In the genomic region with DNA sequence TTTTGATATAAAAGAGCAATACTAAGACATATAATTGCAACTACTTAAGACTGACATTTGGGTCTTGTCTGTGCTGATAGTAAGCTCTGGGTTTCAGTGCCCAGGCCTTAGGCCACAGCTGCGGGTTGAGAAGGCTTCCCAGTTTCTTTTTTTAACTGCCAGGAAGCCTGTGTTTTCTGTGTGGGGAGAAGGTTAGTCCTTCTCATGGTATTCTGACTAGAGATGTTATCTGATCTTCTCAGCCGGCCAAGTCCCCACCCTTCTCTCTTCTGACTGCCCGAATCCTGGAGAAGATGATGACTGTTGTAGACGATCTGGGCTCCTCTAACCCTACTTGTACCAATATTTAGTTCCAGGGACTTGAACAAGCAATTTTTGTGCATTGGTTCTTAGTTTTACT, we compare ENCODE assay signal across 26 mouse cellular contexts.
A peak's percentile ranks its signal among the peaks of the same experiment; 100 is the strongest.
DNase-seq lines count a peak whose midpoint lies in the region; ATAC-seq and TF ChIP-seq lines count a peak whose summit lies in the region.
"Had no signal": no experiment of that assay in that cellular context is flagged by ENCODE, and none has a peak within 500 bp of the region (broad histone marks: within the 10 kb centered on the region; RNA-seq: fewer than 3 reads in every experiment).

No protein-coding gene starts in this region.

- no peaks in the 10 kb centered on the region for H3K27me3 ChIP-seq in heart, adult 2 months (ENCODE audit: control insufficient read depth, insufficient read depth, low read length)
- H3K27me3 ChIP-seq: forebrain, embryonic 12.5 days; heart, embryonic 12.5 days; limb, embryonic 13.5 days; neural tube, embryonic 15.5 days; stomach, embryonic 15.5 days had no signal

- TF ChIP-seq CTCF in heart, adult 2 months (IDR thresholded peaks at IDR 0.05): no peak

- DNase-seq in heart, adult 2 months: no peak
- no peak for DNase-seq in heart, postnatal 25 days (ENCODE audit: low spot score)
- DNase-seq in 3134 (ENCODE audit: extremely low read depth, insufficient read length, low spot score): peak; percentile 29
- peak; percentile 46 for DNase-seq in NIH3T3 (ENCODE audit: low read depth)
- DNase-seq in left cerebral cortex, adult 8-10 months (ENCODE audit: low spot score in 2 of 2): no peak
- DNase-seq in urinary bladder, adult 2 months (ENCODE audit: low spot score): no peak
- DNase-seq: cerebellum, adult 18-20 months; cerebellum, postnatal 10 days; forebrain, postnatal 0 days; gastrocnemius, postnatal 10 days; kidney, adult 11 months; kidney, postnatal 14 days; midbrain, embryonic 14.5 days; retina, postnatal 1 day; right cerebral cortex, postnatal 14 days; thymus, postnatal 25 days had no signal

- no peak overlapping the region for H3K9ac ChIP-seq in heart, adult 2 months (ENCODE audit: low read depth, low read length)
- H3K9ac ChIP-seq: forebrain, embryonic 12.5 days; forebrain, postnatal 0 days; heart, embryonic 12.5 days; hindbrain, embryonic 14.5 days; limb, embryonic 13.5 days; neural tube, embryonic 15.5 days; stomach, embryonic 15.5 days had no signal

- ATAC-seq in megakaryocyte progenitor cell, adult 5-6 weeks (replicated peaks; ENCODE audit: poor library complexity): peak; percentile 34; the same call in 1 of the 2 replicates
- ATAC-seq: forebrain, postnatal 0 days; inflammation-experienced regulatory T-cells, adult 6 months; Patski had no signal

- intact Hi-C loops in heart, adult 2 months (cut with DNase I): no loop called here
- intact Hi-C loops in heart, postnatal 25 days (cut with DNase I): no loop called here

- 24% methylated on average over 4 of the region's 4 CpGs for WGBS in heart, adult 2 months

- TF ChIP-seq EP300 in heart, adult 2 months (IDR thresholded peaks at IDR 0.05; ENCODE audit: insufficient read depth, low read depth, low read length): no peak

- no peaks in the 10 kb centered on the region for H3K79me2 ChIP-seq in heart, adult 2 months (replicated peaks; ENCODE audit: control insufficient read depth, insufficient read depth, low read length)

- TF ChIP-seq POLR2A in heart, adult 2 months (IDR thresholded peaks at IDR 0.05; ENCODE audit: insufficient read depth, low read depth, low read length): no peak

- H3K27ac ChIP-seq in heart, adult 2 months: peak overlapping the region; percentile 13
- H3K27ac ChIP-seq: forebrain, embryonic 12.5 days; hindbrain, embryonic 14.5 days; limb, embryonic 13.5 days; macrophage; neural tube, embryonic 15.5 days; stomach, embryonic 15.5 days had no signal

- H3K4me3 ChIP-seq in heart, adult 2 months: no peak overlapping the region
- H3K4me3 ChIP-seq: forebrain, embryonic 12.5 days; heart, embryonic 12.5 days; limb, embryonic 13.5 days; neural tube, embryonic 15.5 days; stomach, embryonic 15.5 days had no signal

- no peaks in the 10 kb centered on the region for H3K36me3 ChIP-seq in heart, adult 2 months (ENCODE audit: control insufficient read depth, insufficient read depth, low read length)
- H3K36me3 ChIP-seq: forebrain, embryonic 12.5 days; heart, embryonic 12.5 days; limb, embryonic 13.5 days; neural tube, embryonic 15.5 days; stomach, embryonic 15.5 days had no signal

- H3K4me1 ChIP-seq in heart, adult 2 months (ENCODE audit: control insufficient read depth, insufficient read depth, low read length): no peaks in the 10 kb centered on the region
- H3K4me1 ChIP-seq: forebrain, embryonic 12.5 days; limb, embryonic 13.5 days; neural tube, embryonic 15.5 days had no signal

Comparison
In these comparisons a context has a peak if more than half of its experiments do, and no peak if none do; other contexts are left out.
1. DNase-seq: peak in 3134 (single experiment) and NIH3T3 (single experiment); none in heart, adult 2 months (0 of 2), heart, postnatal 25 days (single experiment), left cerebral cortex, adult 8-10 months (0 of 2) and urinary bladder, adult 2 months (single experiment).